Mouse (Mus musculus): ENCODE measurements around the gene Pnma1.

The Pnma1 gene

GRCm38 (mm10) chr12:84100604-84101492, 47.4 kb downstream of the Pnma1 start, which contains the start of gene Acot6:
Gene Acot6 (plus strand): TSS chr12:84100654.
- DNase-seq (ENCODE audit: low spot score) = peak; percentile 58

- DNase-seq (ENCODE audit: low spot score) = no peak
Observed at GRCm38 (mm10) chr12:84100071-84100470, 48.2 kb downstream of the Pnma1 start.

- DNase-seq (ENCODE audit: low spot score) = peak; percentile 54
Observed at GRCm38 (mm10) chr12:84099605-84100004, 48.7 kb downstream of the Pnma1 start.

Data from yolk sac, embryonic 10.5 days (tissue).